Mouse (Mus musculus) kidney, postnatal 10 days (tissue): ENCODE data around the gene Smim6.
A peak's percentile ranks its signal among the peaks of the same experiment; 100 is the strongest.

Experiments
- DNase-seq: peaks from one replicate; pipeline ENCODE4 v3.0.0; 2021; ENCODE audit warnings: mixed read lengths

The Smim6 gene

DNA sequence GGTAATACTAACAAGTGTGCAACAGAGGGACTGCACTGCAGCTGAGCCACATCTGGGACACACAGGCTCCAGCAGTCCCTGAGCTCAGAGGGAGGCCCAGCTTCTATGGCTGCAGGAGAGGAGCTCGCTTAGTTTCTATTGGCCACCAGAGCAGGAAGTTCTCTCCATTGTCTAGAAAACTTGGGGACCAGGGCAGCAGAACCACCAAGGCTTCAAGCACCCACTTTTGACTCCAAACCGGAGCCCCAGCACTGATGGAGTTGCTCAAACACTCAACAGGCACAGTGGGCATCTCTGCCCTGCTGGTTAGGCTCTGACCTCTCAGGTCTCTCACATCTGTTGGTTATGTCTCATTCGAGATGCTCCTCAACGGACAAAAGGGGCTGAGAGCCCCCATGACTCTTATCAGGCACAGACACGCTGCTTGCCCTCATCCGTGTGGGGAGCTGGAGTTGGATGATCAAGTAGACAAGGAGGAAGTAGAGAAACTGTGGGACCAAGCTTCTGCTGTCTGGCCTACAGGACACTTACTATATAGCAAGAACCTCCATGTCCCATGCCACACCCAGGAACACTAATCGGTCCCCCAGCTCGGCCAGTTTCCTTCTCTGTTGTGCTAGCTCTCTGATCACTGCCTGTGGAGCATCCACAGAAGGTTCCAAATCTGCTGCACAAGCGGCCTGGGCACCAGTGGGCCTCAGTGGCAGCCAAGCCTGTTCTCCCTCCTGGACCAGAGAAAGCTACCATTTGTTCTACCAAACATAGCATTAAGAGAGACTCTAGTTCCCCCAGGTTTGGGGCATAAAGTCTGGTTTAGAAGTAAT lies 10.3 kb upstream of the Smim6 start:
- no peak for DNase-seq

DNA sequence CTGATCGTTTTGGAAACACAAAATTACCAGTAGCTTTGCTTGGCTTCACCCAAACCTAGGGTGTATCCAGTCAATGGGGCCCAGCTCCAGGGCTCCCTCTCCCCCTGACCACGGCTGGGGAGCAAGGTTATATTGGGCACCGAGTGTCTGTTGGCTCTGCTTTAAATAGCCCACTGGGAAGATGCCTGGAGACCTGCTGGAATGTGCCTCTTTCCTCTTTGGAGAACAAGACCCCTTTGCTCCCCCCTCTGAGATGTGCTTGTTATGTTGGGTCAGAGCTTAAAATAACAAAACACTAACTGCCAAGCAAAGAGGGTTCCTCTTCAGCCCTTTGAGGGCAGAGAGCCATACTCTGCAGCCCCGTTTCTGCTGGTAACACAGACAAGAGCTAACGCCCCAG lies 9.6 kb upstream of the Smim6 start:
- DNase-seq, result no peak

DNA sequence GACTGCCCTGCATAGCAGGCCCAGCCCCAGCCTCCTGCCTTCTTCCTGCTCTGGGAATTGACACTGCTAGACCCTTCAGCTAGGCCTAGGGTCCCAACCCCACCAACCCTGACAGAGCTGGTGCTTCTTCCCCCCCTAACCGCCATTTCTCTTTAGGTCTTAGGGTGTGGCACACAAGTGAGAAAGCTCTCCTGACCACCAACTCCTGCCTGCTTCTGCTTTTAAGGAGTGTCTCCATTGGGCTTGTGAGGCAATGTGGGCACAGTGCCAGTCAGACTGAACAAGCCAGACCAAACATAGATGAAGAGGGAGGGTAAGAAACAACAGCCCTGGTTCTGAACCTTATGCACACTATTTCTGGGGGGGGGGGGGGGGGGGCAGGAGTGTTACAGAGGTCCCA lies 9.0 kb upstream of the Smim6 start:
- DNase-seq, result peak; percentile 64

DNA sequence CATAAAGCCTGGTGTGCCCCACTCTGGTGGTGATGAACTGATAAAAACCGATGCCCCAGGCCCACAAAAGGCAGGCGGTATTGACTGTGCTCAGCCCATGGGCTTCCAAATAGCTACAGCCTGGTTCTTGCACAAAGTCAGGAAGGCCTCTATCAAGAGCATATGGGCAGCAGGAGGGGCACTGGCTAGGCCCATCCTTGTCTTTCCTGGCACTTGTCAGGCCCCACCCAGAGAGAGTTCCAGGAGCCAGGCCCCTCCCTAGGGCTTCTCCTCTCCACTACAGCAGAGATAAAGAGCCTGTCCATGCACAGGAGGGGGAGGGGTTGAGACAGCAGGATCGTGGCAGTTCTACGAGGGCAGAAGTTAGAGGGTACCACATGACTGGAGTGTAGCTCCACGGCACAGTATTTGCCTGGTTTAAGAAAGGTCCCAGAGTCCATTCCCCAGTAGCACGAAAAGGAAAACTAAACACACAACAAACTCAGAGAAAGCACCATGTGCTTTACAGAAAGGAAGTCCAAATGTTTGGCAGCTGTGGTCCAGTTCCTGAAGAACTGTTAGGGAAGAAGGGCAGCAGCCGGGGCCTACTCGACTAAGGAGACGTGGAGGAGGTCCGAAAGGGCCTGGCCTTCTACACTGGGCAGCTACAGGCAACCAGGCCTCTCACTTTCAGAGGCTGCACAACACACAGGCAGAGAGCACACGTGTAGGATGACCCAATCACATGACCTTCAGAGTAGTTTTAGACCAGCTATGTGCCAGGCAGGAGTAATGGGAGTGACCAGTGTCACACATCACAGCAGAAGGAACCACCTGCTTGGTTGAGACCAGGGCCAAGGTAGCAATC lies 8.2 kb upstream of the Smim6 start:
- peak; percentile 49 for DNase-seq

DNA sequence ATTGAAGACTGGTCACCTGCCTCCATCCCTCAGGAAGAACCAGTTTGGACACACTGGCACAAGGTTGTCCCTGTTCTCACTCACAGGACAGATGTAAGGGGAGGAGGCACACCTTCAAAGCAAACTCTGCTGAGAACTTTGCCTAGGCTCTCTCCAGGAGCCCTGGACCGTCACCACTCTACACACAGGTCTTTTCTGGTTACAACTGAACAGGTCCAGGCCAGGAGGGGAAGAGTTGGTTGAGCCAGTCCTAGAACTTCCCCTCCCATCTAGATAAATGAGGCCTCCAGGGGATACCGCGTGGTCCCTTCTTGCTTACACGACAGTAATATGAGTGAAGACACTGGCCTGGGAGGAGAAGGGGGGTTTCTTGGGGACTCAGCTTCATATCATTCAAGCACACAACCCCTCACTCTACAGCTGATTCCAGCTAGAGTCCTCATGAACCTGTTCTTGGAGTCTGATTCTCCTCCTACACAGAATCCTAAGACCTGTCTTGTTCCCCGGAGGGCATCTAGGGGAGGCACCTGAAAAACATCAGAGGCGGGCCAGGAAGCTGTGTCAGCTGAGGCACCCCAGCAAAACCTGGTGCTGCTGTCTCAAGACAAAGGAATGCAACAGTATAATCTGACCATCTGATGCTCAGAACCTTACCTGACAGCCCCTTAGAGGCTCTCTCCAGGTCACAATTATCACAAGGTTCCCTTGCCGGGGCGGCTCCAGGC lies 7.4 kb upstream of the Smim6 start:
- peak; percentile 21 for DNase-seq

DNA sequence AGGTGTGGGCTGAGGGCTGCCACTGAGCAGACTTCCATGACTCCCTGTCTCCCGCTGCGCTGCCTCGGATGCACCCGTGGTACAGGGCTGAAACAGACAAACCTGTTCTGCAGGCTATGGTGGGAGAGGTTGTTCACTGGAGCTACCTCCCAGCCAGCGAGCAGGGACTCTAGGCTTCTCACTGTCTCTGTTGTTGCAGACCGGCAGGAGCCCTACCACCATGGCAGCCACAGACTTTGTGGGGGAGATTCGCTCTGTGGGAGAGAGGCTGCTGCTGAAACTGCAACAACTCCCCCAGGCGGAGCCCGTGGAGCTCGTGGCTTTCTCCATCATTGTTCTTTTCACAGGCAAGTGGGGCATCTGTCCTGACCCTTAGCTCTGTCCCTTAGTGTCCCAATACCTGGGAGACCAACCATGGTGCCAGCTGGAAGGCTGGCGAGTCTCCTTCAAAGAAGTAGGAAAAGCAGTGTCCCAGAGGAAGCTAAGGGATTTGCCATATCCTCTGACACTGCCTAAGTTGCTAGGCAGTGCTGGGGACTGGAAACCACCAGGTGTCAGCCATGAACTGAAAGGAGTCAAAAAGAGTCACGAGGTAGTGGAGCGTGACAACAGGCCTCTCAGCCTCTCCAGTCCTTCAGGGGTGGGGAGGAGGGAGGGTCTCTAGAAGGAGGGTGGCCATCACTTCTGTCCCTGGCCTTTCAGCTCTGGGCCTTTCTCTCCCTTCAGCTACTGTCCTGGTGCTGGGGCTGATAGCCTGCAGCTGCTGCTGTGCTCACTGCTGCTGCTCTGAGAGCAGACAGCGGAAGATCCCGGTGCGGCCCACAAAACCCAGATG lies 6.6 kb upstream of the Smim6 start:
- peak; percentile 59 for DNase-seq

DNA sequence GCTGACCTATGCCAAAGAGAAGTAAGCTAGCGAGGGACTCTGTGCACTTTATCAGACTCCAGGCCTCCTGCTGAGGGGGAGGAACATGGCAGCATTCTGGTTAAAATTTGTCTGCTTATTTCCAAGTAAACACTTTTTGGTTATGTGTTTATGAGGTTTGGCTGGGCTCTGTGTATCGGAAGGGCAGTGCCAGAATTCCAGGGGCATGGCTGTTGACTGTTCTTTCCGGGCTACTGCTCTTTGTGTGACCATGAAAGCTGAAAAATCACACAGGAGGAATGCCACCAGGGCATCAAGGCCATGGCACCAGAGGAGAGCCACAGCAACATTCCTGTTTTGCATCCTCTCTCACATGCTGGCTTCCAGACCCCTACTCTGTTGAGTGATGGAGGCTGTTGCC lies 5.7 kb upstream of the Smim6 start:
- DNase-seq, result peak; percentile 21

DNA sequence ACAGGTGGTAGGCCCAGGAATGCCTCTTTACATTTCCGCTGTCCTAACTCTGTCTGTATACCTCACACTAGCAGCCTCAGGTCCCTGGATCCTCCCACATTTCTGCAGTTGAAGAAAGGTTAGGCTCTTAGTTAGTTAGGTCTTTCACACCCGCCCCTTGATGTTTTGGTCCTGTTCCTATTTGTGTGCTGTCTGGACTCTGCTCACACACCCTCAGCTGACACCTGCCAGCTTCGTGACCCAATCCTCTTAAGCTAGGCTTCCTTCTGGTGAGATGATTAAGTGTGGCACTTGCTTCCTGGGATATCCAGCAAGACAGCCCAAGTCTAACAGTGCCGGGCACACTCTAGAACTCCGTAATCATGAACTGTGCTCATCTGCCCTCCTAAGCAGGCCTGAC lies 5.3 kb upstream of the Smim6 start:
- no peak for DNase-seq

DNA sequence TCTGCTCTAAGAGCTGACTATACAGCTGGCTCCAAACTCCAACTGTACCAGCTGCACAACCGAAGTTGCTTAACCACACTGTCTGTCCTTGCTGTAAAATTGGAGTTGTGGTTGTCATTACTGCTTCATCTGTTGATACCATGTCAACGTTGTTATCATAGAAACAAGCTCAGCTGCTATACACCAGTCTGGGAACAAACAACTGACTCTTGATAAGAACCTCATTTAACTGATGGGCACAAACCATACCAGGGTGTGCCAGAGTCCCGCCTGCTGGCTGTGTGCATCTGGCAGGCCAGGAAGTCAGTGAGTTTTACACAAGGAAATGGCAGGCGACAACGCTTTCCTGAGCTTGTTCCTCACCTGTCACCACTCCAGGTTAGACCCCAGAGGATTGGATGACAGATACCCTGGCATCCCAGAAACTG lies 669 bp upstream of the Smim6 start:
- DNase-seq, result no peak

DNA sequence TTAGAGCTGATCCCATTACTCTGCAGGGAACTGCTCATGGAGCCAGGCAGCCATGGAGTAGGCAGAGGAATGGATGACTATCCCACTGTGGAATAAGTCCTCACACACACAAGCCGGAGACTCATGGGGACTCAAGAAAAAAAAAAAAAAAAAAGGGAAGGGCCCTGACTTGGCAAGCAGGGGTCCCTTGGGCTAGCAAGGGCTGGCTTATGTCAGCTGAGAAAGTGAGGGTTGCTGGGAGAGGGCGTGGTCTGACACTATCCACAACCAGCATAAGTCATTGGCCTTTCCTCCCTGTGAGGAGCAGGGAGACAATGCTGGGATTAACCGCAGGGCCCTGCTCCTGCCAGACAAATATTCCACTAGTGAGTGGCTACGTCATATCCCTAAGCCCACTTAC lies 4.8 kb downstream of the Smim6 start:
- DNase-seq, result no peak

DNA sequence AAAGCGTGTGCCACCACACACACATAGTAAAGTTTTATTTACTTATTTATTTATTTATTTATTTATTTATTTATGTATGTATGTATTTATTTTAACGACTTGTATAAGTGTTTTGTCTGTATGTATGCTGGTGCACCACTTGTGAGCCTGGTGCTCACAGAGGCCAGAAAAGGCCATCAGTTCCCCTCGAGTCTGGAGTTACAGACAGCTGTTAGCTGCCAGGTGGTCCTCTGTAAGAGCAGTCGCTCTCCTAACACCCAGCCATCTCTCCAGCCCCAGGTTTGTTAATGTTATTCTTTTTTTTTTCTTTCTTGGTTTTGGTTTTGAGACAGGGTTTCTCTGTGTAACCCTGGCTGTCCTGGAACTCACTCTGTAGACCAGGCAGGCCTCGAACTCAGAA lies 6.8 kb downstream of the Smim6 start:
- DNase-seq, result no peak

DNA sequence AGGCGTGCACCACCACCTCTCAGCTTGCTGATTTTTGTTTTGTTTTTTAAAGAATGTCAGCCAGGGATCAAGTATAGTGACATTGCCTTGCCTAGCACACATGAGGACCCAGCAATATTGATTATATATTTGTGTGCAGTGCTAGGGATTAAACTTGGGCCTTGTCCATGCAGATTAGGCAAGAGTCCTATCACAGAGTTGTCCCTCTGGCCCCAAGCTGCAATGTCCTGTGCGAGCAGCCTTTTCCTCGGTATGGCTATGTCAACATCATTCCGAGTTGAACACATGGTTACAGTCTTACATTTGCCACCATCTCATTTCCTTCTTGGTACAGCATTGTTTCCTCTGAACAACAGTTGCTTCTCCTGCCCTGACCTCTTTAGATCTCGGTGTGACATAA lies 7.3 kb downstream of the Smim6 start:
- no peak for DNase-seq

DNA sequence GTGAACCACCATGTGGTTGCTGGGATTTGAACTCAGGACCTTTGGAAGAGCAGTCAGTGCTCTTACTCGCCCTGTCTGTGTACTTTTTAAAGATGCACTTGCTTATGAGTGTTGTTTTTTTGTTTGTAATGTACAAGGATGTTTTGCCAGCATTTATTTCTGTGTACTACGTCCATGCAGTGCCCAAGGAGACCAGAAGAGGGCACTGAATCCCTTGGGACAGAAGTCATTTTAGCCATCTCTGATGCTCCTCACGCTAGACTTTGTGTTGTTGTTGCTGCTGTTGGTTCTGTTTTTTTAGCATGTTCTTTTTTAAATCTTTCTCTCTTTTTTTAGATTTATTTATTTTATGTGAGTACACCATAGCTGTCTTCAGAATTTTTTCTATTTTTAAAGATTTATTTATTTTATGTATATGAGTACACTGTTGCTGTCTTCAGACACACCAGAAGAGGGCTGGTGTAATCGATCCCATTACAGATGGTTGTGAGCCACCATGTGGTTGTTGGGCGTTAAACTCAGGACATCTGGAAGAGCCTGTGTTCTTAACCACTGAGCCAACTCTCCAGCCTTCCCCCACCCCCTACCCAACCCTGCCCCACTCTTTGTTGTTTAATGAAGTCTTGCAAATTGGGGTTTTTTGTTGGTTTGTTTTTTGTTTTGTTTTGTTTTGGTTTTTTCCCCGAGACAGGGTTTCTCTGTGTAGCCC lies 8.4 kb downstream of the Smim6 start:
- DNase-seq, result peak; percentile 79

DNA sequence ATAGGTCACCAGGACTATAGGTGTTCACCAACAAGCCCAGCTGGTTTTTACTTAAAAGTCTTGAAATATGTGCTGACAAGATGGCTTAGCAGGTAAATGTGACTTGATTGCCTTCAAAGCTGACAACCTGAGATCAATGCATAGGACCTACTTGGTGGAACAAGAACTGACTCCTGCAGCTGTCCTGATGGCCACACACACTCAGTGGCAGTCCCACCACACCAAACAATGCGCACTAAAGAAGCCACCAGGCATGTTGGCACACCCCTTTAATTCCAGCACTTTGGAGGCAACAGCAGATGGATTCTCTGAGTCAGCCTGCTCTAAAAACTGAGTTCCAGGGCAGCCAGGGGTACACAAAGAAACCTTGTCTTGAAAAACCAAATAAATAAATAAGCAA lies 10.2 kb downstream of the Smim6 start:
- DNase-seq, result no peak

DNA sequence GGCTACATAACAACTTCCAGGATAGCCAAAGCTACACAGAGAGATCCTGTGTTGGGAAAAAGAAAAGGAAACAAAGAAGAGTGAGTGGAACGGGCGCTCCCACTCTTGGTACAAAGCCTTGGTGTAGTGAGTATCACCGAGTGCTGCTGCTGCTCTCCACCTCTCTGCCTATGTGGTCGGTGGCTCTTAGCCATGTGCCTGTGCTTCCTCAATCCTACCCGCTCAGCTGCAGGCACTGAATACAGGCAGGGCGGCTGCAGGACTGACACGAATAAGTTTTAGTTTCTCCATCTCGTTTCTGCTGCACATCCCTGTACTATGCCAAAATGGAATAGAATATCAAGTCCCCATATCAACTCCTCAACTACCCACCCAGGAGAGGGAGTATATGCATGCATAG lies 17.2 kb downstream of the Smim6 start:
- no peak for DNase-seq

DNA sequence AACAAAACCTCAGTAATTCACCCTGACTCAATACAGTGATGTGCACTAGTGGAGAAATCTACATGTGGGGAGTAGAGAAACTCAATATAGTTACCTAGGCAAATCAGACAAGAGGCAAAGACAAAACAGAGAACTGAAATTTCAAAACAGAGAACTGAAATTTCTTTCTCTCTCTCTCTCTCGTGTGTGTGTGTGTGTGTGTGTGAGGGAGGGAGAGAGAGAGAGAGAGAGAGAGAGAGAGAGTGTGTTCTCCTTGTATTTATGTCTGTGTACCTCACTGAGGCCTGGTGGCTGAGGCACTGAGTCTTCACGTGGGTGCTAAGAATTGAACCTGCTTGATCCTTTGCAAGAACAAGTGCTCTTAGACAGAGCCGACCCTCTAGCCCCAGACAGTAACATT lies 18.0 kb downstream of the Smim6 start:
- DNase-seq, result no peak

DNA sequence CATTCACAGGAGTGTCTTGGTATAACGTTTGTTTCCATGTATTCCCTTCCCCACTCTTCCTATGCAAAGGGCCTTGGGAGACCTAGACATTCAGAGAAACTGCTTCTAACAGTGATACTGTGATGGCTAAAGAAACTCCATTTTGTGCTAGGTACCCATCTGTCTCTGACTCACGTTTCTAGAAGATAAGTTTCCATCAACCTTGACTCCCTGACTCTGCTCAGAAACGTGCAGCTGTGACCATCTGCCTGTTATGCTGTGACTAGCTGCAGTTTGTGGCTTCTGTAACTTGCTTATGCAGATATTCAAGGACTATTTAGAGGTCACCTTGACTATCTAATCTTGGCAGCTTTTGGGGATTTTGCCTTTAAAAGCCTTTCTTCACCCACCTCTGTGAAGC lies 19.4 kb downstream of the Smim6 start:
- DNase-seq, result no peak

DNA sequence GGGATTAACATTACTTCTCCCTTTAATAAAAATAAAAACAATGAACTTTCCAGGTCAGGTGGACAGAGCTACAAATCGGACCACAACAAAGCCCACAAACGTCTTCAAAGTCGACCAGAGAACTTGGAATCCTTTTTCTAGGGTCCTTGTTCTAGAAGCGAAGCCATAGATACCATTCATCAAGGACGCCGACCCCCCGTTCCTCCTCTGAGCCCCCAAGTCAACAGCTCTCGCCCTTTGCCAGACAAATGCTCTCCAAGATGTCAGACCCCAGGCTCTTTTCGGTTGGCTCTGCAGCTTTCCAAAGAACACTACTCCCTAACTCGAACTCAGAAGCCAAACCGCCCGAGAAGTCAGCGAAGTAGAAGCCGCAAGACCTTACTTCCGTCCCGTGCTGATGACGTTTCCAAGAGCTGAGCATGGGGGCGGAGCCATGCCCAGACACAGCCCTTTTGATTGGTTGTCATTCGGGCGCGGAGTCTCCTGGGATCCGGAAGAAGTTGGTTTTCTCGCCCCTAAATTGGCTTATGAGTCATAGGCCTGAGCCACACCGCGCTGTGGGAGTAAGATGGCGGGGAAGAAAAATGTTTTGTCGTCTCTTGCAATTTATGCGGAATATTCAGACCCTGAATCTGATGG lies 21.4 kb downstream of the Smim6 start, which contains the start of the genes Sap30bp and Recql5:
Gene Sap30bp (plus strand): TSS at position 175 of the 639 bp plus-strand sequence.
Gene Recql5 (minus strand): TSS at position 370 of the 639 bp plus-strand sequence.
- peak; percentile 98 for DNase-seq

DNA sequence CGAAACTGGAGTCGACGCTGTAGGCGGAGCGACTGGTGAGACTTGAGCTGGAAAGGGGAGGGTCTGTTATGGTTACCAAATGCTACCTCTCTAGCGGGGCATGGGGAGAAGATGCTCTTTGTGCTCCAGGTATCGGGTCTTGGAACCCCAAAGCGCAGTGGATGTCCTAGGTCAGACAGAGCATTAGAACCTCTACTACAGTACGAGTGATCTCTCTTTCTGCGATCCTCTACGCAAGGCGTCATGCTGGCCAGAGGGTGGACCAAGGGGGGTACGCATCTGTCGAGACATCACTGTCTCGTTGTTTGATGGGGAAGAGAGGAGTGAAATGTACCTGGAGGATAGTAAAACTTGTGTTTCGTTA lies 21.9 kb downstream of the Smim6 start:
- no peak for DNase-seq

DNA sequence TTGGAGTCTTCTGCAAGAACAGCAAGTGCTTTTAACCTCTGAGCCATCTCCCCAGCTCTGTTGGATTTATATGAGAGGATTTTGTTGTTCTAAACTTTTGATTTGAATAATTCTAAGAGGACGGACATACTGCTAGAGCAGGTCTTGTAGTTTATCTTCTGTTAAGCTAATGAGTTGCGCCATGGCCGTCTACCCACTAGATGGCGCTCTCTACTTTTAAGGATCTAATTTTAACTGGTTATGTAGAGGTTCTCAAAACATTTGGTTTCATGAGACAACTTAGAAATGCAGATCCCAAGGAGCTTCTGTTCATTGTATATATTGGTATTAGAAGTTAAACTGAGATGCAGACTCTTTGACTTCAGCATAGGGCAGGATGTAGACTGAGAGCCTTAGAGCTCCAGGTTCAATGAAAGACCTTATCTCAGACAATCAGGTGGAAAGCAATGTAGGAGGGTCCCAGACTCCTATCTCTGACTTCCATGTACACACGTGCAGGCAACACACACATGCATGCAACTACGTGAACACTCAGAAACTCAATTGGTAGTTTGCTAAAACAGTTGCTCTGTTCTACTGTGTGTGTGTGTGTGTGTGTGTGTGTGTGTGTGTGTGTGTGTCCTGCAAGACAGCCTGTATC lies 28.0 kb downstream of the Smim6 start:
- peak; percentile 84 for DNase-seq

DNA sequence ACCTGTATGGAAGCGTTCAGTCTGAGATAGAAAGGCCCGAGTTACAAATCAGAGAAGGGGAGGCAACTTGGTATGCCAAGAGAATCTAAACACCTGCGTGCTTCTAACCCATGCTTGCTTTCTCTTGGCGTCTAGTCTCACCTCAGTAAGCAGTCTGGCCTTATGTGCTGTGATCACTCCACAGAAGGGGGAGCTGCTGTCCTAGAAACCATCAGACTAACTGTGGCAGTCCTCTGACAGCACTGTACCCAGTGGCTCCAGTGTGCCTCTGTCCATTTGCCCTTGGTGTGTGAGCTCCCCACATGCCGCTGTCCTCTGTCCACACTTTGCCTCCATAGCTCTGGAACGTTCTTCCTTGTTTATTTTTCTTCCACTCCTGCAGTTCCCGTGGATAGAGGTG lies 30.2 kb downstream of the Smim6 start:
- DNase-seq, result no peak
